Mouse (Mus musculus) intestine, embryonic 14.5 days (tissue): ENCODE results near the gene Zfp593. TPM values are rescaled to one million over a fixed set of nuclear protein-coding genes. Genes with fewer than 3 reads are reported as not detected.

Experiments
- ATAC-seq: fragments of 200-750 bp; cut with Nextera tagmentation; replicated peaks from 2 replicates; pipeline ENCODE4 v1.8.0; 2017; ENCODE audit warnings: low read depth, moderate number of reproducible peaks, moderate TSS enrichment, moderate library complexity; ENCODE audit not compliant: low FRiP score, low TSS enrichment
- DNase-seq: peaks from one replicate; pipeline ENCODE4 v3.0.0-alpha.2; 2018; ENCODE audit warnings: low spot score
- H3K27ac ChIP-seq: fragments of 300-500 bp; sonication (generic); 2 replicates; pipeline ENCODE4 v1.5.1; 2014; ENCODE audit warnings: low read depth, mild to moderate bottlenecking, control low read depth
- H3K27me3 ChIP-seq: fragments of 300-500 bp; sonication (generic); replicated peaks from 2 replicates; pipeline ENCODE4 v1.6.1; 2014; ENCODE audit warnings: low read length, control low read depth; ENCODE audit not compliant: control insufficient read depth, insufficient read depth
- H3K36me3 ChIP-seq: fragments of 300-500 bp; sonication (generic); 2 replicates; pipeline ENCODE4 v1.6.1; 2014; ENCODE audit warnings: low read length, control low read depth; ENCODE audit not compliant: control insufficient read depth, insufficient read depth
- H3K4me1 ChIP-seq: fragments of 300-500 bp; sonication (generic); replicated peaks from 2 replicates; pipeline ENCODE4 v1.6.1; 2014; ENCODE audit warnings: low read length, control low read depth, mixed read lengths; ENCODE audit not compliant: control insufficient read depth, insufficient read depth
- H3K4me2 ChIP-seq: fragments of 300-500 bp; sonication (generic); 2 replicates; pipeline ENCODE4 v1.6.1; 2014; ENCODE audit warnings: low read length
- H3K4me3 ChIP-seq: fragments of 300-500 bp; sonication (generic); 2 replicates; pipeline ENCODE4 v1.5.1; 2014; ENCODE audit warnings: low read depth, low read length, control low read depth, mixed read lengths
- H3K9ac ChIP-seq: fragments of 300-500 bp; sonication (generic); 2 replicates; pipeline ENCODE4 v1.6.1; 2014; ENCODE audit warnings: mild to moderate bottlenecking, low read length
- H3K9me3 ChIP-seq: fragments of 300-500 bp; sonication (generic); 2 replicates; pipeline ENCODE4 v1.6.1; 2016; ENCODE audit warnings: low read length, control low read depth; ENCODE audit not compliant: control insufficient read depth
- WGBS: fragments of 180-500 bp; shearing (Covaris S2); extraction: QIAGEN DNeasy Blood & Tissue Kit; methylation state at CpG from one replicate; pipeline ENCODE4 v1.1.7; 2014; 5-methylcytosine and 5-hydroxymethylcytosine counted together
- polyA plus RNA-seq: library from polyadenylated mRNA; unstranded; fragments of >200 nt; fragmentation: Nextera tagmentation; extraction: Ambion mirVana; gene quantifications from 2 replicates; pipeline ENCODE4 v1.2.1, GENCODE M21; 2014

The Zfp593 gene
- polyA plus RNA-seq, 1 experiment from 2014 or later = 20.7 TPM

- WGBS = 53% methylated on average over 11 of the region's 11 CpGs
- no peak overlapping the region for H3K4me2 ChIP-seq
- H3K27ac ChIP-seq = peak overlapping the region; percentile 6
- no peaks in the 10 kb centered on the region for H3K9me3 ChIP-seq
- no peak overlapping the region for H3K9ac ChIP-seq
- no peaks in the 10 kb centered on the region for H3K27me3 ChIP-seq
- DNase-seq (no peak), ATAC-seq (peak; percentile 75)
- no peaks in the 10 kb centered on the region for H3K4me1 ChIP-seq
- H3K4me3 ChIP-seq = no peak overlapping the region
- no peaks in the 10 kb centered on the region for H3K36me3 ChIP-seq
These were observed 22.4 kb downstream of the Zfp593 start for GRCm38 (mm10) chr4:134222793-134223600.

GRCm38 (mm10) chr4:134206488-134207053 lies 38.8 kb downstream of the Zfp593 start:
- Histone ChIP-seq H3K4me2 (no peak overlapping the region), H3K4me3 (no peak overlapping the region), H3K9me3 (no peaks in the 10 kb centered on the region), H3K27ac (no peak overlapping the region), H3K36me3 (no peaks in the 10 kb centered on the region), H3K4me1 (no peaks in the 10 kb centered on the region), H3K9ac (no peak overlapping the region), H3K27me3 (no peaks in the 10 kb centered on the region)
- 51% methylated on average over 6 of the region's 6 CpGs for WGBS
- ATAC-seq = no peak
- DNase-seq = no peak

GRCm38 (mm10) chr4:134203340-134203896 lies 42.0 kb downstream of the Zfp593 start:
- Histone ChIP-seq H3K4me3 (no peak overlapping the region), H3K4me1 (no peaks in the 10 kb centered on the region), H3K36me3 (no peaks in the 10 kb centered on the region), H3K4me2 (no peak overlapping the region), H3K9ac (no peak overlapping the region), H3K27ac (no peak overlapping the region), H3K9me3 (no peaks in the 10 kb centered on the region), H3K27me3 (no peaks in the 10 kb centered on the region)
- ATAC-seq (no peak), DNase-seq (no peak)
- WGBS = 87% methylated on average over 17 of the region's 17 CpGs

GRCm38 (mm10) chr4:134202904-134203303 lies 42.5 kb downstream of the Zfp593 start, which contains the start of gene Gm7534:
Gene Gm7534, minus strand, starts transcription at chr4:134203004.
- Histone ChIP-seq H3K4me1 (no peaks in the 10 kb centered on the region), H3K36me3 (no peaks in the 10 kb centered on the region), H3K4me3 (no peak within 1 kb of the TSS), H3K9ac (no peak within 1 kb of the TSS), H3K27me3 (no peaks in the 10 kb centered on the region), H3K27ac (no peak within 1 kb of the TSS), H3K4me2 (no peak within 1 kb of the TSS), H3K9me3 (no peaks in the 10 kb centered on the region)
- no peak for DNase-seq
- ATAC-seq = no peak
- WGBS = 94% methylated on average over 4 of the region's 4 CpGs

GRCm38 (mm10) chr4:134199371-134199770 lies 46.0 kb downstream of the Zfp593 start:
- 57% methylated on average over 2 of the region's 2 CpGs for WGBS

More at GRCm38 (mm10) chr4:134199371-134199770, 46.0 kb downstream of the Zfp593 start:
- ATAC-seq = no peak
- Histone ChIP-seq H3K27ac (no peak overlapping the region), H3K9ac (no peak overlapping the region), H3K4me2 (no peak overlapping the region), H3K4me1 (no peaks in the 10 kb centered on the region), H3K27me3 (no peaks in the 10 kb centered on the region), H3K9me3 (no peaks in the 10 kb centered on the region), H3K4me3 (no peak overlapping the region), H3K36me3 (no peaks in the 10 kb centered on the region)
- DNase-seq = no peak

Other genes with a start within 250 kb of the Zfp593 start
- 43.5 and 46.6 TPM in 2 replicates for gene Dhdds, start 244.7 kb downstream of the Zfp593 start, polyA plus RNA-seq
- gene Lin28a, start 226.8 kb downstream of the Zfp593 start, polyA plus RNA-seq = 0.05 and 0.08 TPM in 2 replicates
- gene Zfp683, start 191.8 kb downstream of the Zfp593 start, polyA plus RNA-seq = not detected in 2 replicates
- 8.9 and 11.4 TPM in 2 replicates for gene Crybg2, start 184.8 kb downstream of the Zfp593 start, polyA plus RNA-seq
- 23.5 and 24.3 TPM in 2 replicates for gene Cd52, start 150.5 kb downstream of the Zfp593 start, polyA plus RNA-seq
- gene Ubxn11, start 143.0 kb downstream of the Zfp593 start, polyA plus RNA-seq = 5.7 and 8.1 TPM in 2 replicates
- 377 and 393 TPM in 2 replicates for gene Sh3bgrl3, start 116.8 kb downstream of the Zfp593 start, polyA plus RNA-seq
- 46.8 and 60.1 TPM in 2 replicates for gene Cep85, start 58.5 kb downstream of the Zfp593 start, polyA plus RNA-seq
- not detected in 2 replicates for gene Gm7534, start 42.6 kb downstream of the Zfp593 start, polyA plus RNA-seq
- 0.19 TPM in 1 of 2 replicates, not detected in the other for gene Catsper4, start 18.2 kb downstream of the Zfp593 start, polyA plus RNA-seq
- 6.1 and 7.5 TPM in 2 replicates for gene Cnksr1, start 7.2 kb downstream of the Zfp593 start, polyA plus RNA-seq
- gene E130218I03Rik, start 1.9 kb downstream of the Zfp593 start, polyA plus RNA-seq = 0.24 and 0.41 TPM in 2 replicates
- gene Gm30191, start 1.3 kb upstream of the Zfp593 start, polyA plus RNA-seq = not detected in 2 replicates
- 3.8 and 4.5 TPM in 2 replicates for gene Grrp1, start 8.5 kb upstream of the Zfp593 start, polyA plus RNA-seq
- gene Pdik1l, start 42.3 kb upstream of the Zfp593 start, polyA plus RNA-seq = 18.4 and 20.5 TPM in 2 replicates
- 0.09 TPM in 1 of 2 replicates, not detected in the other for gene Trim63, start 69.5 kb upstream of the Zfp593 start, polyA plus RNA-seq
- gene Slc30a2, start 97.6 kb upstream of the Zfp593 start, polyA plus RNA-seq = 0.19 and 0.26 TPM in 2 replicates
- gene Extl1, start 138.3 kb upstream of the Zfp593 start, polyA plus RNA-seq = 1.2 and 1.4 TPM in 2 replicates
- 28.4 and 32.5 TPM in 2 replicates for gene Pafah2, start 150.7 kb upstream of the Zfp593 start, polyA plus RNA-seq
- 1,522 and 1,793 TPM in 2 replicates for gene Stmn1, start 222.7 kb upstream of the Zfp593 start, polyA plus RNA-seq